Mouse (Mus musculus) embryo, embryonic 11.5 days (tissue): ENCODE measurements around the gene Itm2b.

Experiments
- DNase-seq: peaks from one replicate; pipeline ENCODE4 v3.0.0-alpha.2; 2012; ENCODE audit warnings: low read depth, low spot score

The Itm2b gene

DNA sequence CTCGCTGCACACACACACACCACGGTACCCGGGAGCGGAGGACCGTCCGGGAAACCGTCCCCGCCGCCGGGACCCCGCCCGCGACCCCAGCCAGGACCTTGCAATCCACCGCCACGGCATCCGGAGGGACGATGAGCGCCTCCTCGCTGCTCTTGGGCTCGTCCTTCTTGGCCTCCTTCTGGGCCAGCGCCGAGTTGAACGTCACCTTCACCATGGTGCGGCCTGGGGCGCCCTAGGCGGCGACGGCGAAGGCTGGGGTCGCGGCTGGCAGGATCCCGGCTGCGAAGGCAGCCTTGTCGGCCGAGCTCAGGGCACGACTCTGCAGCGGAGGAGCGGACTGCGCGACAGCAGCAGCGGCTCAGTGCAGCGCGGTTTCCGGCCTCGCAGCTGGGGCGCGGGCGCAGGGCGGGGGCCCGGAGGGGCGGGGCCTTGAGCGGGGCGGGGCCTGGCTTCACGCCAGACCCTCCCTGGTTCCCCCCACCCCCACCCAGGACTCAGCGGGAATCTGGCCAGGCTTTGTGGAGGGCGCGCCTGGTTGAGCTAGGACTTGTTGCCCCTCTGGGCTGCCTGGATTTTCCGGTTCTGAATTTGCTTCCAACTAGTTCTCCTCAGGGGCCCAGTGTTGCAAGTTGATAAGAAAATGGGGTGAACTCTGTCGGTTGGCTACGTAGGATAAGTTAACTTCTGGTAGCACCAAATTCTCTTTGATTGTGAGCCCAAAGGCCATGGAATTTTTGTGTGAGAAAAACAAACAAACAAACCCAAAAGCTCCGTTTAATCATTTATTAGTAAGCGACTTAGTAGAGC lies at the start of gene Itm2b:
Gene Itm2b (minus strand): TSS at position 377 of the 807 bp plus-strand sequence.
- peak; percentile 74 for DNase-seq

DNA sequence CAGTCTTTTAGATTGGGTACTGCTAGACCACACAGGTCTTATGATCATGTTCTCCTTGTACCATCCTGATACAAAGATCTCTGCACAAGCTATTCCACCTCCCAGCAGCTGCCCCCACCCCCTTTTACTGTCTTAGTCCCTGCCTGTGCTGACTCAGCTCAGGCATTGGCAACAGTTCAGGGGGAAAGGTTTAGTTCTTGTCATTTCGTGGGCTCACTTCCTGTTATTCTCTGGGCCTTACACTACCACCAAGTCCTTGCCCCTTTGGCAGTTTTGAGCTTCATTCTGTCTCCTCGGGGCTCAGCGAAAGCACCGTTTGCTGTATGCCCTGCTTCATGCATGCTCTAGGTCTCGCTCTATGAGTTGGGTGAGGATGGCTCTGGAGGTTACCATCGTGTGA lies 48.4 kb upstream of the Itm2b start:
- DNase-seq, result no peak

DNA sequence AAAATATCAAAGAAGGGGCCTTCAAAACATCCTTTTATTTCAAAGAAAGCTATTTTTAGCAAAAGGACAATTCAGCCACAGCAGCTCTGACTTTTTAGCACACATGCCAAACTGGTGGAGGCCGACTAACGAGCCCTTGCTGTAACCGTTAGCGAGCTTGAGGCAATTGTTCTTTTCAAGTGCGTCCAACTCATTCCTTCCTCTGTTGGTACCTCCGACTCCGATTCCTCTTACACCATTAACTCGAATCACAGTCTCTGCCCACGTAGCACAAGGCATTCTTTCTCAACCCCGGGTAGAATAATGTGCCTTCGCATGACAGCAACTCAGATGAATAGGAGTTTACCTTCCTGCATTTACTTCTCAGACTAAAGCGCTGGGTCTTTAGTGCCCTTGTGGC lies 45.5 kb upstream of the Itm2b start:
- DNase-seq, result no peak

DNA sequence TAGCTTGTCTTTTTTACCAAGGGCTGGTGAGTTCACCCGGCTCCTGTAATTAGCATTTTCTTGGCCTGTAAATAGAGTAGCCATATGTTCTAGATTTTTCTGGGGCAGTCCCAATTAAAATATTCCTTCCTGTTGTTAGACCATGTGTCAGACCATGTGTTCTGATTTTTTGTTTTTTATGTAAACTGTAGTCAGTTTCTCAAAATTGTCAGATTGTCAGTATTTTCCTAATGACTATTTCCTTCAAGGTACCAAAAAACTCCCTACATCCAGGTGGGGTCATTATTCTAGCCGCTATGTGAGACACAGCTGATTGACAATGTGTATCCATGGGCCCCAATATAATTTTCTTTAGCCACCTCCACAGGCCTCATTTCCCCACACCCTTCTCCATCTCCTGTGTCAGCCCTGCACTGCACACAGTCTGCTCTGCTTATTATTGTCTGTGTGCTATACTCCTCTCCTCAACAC lies 40.5 kb upstream of the Itm2b start:
- no peak for DNase-seq

DNA sequence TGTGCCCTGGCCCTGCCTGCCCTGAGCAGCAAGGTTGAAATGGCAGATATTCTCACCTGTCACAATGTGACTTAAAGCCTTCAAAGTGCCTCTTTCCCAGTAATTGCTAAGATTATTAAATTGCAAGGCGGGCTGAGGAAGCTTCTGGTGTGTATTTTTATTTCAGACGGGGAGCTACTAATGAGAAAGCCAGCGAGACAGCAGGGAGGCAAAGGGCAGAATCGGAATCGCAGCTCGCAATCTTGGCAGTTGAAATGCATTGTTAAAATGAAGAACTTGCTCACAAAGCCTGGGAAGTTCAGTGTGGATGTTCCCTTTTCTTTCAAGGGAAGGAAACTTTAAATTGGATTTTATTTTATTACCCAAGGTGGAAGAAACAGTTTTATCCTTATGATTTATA lies 39.9 kb upstream of the Itm2b start:
- DNase-seq, result no peak

DNA sequence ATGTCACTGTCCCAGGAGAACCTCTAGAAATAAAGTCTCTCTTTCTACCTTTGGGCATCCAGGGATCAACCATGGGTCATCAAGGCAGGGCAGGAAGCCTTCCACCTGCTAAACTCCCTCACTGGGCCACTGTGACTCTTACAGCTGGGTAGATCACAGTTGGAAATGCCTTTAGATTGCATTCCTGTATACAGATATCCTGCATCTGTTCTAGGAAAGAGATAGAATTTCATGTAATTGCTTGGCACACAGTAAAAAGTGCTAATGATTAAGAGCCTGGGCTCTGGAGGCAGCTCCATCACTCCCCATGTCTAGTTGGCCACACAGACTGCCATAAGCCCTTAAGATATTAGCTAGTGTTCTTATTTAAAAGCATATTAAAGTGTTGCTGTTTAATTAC lies 38.5 kb upstream of the Itm2b start:
- DNase-seq, result no peak

DNA sequence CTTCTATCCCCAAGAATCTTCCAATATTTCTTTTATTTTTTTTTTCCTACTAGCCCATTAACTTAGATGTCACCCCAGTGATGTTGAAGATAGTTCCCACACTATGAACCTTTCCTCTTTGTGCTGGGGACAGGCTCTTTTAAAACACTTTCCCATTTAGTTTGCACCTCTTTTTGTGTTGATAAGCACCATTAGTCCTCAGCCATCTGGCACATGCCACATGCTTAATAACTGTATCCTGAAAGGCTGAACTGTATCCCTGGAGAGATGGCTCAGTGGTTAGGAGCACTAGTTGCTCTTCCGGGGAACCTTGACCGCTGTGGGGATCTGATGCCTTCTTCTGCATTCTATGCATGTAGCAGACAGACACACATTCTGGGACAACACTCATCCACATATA lies 37.5 kb upstream of the Itm2b start:
- DNase-seq, result no peak

DNA sequence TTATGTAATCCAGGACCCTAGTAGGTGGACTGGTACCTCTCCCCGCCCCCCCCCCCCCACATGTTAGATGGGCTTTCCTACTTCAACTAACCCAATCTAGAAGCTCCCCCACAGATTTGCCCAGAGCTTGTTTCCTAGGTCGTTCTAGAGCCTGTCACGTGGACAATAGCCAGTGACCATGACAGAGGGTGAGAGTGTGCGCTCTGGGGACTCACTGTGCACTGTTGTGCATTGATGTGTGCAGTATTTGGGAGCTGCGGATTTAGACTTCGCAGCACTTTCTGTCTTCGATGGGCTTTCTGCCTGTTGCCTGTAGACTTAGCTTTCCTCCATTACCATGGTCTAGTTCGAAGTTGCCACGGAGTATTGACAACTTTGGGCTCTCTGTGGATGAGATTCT lies 36.5 kb upstream of the Itm2b start:
- DNase-seq, result no peak

DNA sequence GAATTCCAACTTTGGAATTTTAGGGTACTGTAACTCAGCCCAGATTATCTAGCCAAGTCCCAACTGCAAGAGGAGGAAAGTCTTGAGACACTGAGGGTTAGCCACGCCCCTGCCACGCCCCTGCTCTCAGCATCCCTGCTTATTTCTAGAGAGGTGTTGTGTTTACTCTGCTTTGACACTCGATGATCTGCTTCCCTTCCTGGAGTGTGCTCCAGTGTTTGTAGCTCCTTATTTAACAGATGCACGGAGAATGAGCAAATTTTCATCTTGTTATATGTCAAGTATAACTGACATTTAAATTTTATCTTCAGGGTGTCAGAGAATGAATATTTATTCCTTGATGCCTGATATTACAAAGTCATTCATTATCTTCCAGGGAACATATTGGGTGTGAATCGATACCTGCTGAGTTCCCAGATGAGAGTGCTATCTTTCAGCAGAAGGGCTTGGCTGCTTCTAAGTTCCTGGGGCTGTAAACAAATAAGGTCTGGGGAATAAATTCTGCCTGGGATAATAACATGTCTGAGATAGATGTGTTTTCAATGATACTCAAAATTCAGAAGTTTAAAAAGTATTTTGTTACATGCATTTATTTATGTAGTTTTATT lies 35.2 kb upstream of the Itm2b start:
- no peak for DNase-seq

DNA sequence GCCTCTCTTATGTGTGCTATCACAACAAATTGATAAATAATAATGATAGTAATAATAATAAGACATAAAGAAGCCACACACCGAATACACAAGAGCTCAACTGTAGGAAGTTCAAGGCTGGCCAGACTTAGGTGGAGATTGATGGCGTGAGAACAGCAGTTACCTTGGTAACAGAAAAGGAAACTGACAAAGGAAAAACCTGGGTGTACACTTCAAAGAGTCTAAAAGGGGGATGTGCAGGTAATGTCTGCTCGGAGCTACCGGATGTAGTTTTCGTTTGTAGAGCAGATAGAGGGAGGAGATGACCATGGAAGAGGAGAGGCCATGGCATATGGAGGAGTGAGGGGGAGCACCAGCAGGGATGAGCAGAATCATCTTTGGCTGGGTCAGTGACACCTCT lies 31.4 kb upstream of the Itm2b start:
- no peak for DNase-seq

DNA sequence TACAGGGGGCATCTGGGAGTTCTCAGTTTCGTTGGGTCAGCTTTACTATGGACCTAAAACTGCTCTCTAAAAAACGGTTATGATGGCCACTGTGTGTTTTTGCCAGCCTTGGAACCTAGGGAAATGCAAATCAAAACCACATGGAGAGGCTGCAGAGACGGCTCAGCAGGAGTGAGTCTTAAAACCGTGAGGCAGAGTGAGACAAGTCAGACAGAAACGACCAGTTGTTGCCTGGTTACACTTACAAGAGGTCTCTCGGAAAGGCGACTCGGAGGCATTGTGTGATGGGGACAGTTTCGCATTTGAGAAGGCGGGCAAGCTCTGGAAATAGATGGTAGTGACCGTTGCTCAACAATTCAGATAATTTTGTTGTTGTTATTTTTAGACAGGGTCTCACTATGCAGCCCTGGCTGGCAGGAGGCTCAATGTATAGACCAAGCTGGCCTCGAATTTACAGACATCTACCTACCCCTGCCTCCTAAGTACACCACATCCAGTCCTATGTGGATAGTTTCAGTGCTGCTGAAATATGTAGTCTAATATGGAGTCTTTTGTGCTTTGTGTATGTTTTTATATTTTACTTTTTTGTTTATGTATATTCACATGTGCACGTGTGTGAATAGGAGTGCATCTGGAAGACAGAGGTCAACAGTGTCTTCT lies 30.4 kb upstream of the Itm2b start:
- DNase-seq, result peak; percentile 31

DNA sequence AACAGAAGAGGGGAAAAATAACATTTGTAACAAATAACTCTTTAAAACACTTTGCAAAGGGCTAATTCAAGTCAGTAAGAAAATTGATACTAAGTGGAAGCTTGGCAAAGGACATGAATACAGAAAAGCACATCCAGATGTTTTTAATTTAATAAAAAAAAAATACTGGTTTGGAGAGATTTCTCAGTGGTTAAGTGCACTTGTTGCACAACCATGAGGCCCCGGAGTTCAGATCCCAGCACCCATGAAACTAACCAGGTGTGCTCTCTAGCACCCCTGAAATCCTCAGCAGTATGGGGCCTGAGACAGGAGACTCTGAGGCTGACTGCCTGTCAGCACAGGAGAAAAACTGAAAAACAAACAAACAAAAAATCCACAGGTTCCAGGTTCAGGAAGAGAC lies 26.6 kb upstream of the Itm2b start:
- no peak for DNase-seq

DNA sequence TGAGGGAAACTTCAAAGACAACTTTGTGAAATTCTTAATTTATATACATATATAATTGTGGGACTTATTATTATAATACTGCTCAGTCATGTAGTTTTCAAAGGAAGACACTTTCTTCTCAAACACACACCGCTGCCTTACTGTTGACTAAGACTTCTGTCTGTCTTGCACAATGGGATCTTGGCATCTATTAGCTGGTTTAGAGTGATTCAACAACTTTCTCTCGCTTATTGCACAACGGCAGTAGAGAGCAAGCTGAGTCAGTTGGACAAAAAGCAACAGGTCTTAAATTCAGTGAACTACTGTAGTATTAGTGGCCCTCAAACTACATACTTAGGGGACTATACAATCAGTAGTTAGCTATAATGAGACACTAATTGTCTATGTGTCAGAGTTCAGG lies 25.0 kb upstream of the Itm2b start:
- DNase-seq, result no peak

DNA sequence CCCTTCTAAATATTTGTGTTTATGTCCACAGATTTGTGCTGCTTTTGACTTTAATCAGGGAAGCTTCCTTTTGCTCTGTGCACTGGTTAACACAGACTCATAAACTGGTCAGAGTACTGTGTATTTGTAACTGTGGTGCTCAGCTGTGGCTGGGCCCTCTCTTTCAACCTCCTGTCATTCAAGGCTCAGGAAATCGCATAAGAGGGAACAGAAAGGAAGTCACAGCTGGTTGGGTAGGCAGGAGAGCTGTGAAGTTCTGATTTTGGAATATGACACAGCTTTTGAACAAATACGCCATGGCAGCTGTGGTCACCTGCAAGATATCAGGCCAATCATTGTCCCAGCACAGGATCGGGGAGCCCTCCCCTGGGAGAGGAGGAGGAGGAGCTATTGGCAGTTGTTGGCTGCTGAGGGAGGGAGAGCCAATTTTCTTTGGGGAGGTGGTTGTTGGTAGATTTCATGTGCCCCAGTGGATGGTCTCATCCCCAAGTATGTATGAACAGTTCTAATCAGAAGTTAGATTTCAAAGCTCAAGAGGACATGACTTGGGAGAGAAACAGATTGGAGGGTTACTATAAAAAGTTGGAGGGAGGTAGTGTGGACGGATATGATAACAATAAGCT lies 23.2 kb upstream of the Itm2b start:
- no peak for DNase-seq

DNA sequence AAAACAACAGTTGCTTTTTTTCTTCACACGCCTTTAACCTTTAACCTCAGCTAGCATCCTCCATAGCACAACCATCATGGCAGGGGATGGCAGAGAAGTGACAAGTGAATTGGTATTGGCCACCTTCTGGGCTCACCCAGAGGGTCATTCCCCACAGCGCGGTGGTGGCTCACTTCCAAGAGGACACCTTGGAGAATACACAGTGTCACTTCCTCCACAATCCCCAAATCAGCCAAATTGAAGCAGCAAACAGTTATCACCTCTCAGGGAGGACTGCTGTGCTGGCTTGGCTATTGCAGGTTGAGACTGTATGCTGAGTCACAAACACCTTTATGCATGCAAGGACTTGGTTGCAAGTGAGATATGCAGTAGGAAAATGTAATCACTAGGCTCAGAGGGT lies 18.9 kb upstream of the Itm2b start:
- no peak for DNase-seq

DNA sequence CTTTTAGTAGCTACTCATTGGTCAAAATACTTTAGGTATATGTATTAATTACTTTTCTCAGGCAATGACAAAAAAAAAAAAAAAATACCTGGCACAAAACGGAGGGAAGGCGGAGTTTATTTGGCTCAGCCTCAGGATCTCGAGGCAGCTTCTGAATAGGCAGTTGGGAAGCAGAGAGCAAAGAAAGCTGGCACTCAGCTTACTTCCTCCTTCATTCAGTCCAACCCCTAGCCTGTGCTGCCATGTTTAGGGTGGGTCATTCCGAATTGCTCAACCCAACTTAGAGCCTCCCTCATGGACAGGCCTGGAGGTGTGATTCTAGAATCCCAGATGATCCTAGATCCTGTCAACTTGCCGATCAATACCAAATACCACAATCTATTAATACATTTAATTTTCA lies 18.3 kb upstream of the Itm2b start:
- DNase-seq, result no peak

DNA sequence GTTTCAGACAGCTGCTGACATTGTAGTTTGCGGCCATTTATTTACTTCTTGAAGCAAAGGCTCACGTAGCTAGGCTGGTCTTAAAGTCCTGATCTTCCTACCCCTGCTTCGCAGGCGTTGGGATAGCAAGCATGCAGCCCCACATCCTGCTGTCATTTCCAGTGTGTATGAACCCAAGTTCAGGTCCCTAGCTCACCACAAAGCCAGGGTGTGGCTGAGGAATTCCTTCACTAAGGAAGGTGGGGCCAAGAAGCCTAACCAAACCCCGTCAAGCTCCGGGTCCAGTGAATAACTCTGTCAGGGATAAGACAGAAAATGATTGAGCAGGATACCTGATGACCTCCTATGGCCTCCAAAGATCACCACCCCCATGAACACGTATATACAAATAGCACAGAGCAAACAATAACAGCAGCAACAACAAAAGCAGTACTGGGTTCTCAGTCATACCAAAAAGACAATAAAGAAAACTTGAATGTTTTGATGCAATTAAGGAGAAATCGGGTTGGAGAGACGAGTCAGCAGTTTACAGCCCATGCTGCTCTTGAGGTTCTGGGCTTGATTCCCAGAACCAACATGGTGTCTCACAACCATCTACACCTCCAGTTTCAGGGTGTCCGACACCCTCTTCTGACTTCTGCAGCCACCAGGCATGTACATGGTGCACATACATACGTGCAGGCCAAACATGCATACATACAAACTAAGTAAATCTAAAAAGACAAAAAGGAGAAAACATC lies 17.4 kb upstream of the Itm2b start:
- DNase-seq, result no peak

DNA sequence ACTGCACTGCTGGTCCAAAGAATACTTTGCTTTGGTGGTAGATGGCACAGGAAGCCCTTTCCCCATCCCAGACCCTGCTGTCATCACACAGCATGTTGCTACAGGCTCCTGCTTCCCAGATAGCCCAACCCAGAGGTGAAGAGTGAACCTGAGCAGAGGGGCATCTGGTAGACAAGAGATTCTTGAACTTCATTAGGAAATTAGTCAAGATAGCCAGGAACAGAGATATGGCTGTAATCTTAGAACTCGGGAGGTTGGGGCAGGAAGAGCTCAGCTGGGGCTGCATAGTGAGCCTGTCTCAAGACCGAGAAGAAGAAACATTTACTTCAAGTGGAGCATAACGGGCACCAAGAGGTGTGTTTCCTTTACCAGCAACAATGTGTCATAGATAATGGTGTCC lies 16.3 kb upstream of the Itm2b start:
- no peak for DNase-seq

DNA sequence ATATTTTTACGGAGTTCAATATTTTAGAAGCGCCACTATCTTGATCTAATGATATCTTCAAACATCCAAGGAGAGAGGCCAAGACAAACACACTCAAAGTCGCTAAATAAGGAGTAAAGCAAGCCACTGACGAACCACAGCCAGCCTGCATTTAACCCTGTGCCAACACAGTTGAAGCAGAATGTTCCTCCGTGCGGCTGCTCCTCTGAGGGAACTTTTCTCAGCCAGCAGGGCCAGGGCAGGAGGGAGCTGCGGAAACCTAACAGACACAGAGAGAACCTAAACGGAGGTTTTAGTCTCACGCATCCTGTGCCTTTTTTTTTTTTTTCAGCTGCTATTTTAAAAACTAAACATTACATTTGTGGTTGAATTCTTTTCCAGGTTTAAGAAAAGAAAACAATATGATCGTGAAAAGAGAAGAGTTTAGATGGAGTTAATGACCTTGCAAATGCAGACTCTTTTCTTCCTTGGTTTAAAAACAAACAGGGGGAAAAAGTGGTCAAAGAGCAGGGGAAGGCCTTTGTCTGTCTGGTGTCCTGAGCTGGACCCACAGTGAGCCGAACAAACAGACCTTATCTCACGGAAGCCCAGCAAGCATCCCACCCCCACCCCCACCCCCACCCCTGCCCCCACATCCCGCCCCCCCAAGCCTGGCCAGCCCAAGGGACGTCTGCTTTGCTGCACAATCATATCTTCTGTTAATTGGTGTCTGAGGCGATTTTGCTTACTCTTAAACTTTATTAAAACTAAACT lies 15.0 kb upstream of the Itm2b start:
- no peak for DNase-seq

DNA sequence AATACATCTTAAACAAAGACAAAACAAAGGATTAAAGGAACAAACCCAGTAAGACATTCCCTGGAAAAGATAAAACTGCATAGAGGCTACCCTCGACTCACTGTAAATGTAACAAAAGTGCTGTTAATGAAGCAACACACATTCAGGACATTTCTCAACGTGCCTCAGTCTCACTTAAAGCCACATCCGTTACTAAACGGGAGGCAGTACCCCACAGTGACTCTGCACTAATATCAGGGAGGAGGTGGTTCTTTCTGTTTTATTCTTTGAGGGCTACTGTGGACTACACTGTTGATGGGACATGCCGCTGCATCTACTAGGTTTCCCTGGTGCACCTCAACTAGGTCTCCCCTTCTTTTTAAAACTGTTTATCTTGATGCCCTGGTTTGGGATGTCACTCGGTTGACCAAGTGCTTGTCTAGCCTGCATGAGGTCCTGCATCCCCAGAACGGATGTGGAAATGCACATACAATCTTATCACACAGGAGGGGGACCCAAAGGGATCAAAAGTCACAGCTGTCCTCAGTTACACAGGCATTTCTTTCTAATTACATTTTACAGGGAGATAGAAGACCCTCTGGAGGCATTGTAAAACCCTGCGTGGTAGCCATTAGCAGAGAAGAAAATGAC lies 13.4 kb upstream of the Itm2b start:
- DNase-seq, result no peak

DNA sequence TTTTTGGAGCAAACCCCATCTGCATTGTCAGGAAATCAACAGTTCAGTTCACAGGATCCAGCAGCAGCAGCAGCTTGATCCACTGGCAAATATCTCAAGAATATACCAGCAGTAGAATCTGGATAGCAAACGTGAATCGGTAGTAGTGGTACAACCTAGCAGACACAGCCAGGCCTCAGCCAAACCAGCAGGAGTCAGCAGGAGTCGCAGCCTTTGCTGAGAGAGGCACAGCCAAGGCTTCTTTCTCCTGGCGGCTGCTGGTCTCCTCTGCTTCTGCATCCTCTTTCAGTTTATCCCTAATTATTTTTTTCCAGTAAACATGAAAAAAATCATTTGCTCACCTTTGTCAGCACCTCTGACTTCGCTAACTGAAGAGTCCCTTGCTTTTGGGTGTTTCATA lies 10.7 kb upstream of the Itm2b start:
- DNase-seq, result no peak
